Mouse (Mus musculus): ENCODE data around the gene Anpep. TPM values are rescaled to one million over a fixed set of nuclear protein-coding genes. Genes with fewer than 3 reads are reported as not detected.

Anpep gene
- polyA plus RNA-seq, 1 experiment from 2014 or later = 4.9 TPM

- Histone ChIP-seq H3K4me1 (replicated peaks; ENCODE audit: control insufficient read depth, insufficient read depth, low read length) (no peaks in the 10 kb centered on the region), H3K4me3 (ENCODE audit: low read depth, low read length) (no peak overlapping the region), H3K9ac (ENCODE audit: low read depth, low read length) (no peak overlapping the region), H3K4me2 (replicated peaks; ENCODE audit: low read depth, low read length) (no peak overlapping the region), H3K36me3 (ENCODE audit: control insufficient read depth, insufficient read depth, low read length) (no peaks in the 10 kb centered on the region), H3K27me3 (ENCODE audit: control insufficient read depth, insufficient read depth, low read length) (no peaks in the 10 kb centered on the region), H3K27ac (ENCODE audit: low read depth, low read length) (no peak overlapping the region), H3K9me3 (ENCODE audit: control insufficient read depth, low read length) (no peaks in the 10 kb centered on the region)
- ATAC-seq (ENCODE audit: low FRiP score) (no peak), DNase-seq (ENCODE audit: low spot score) (no peak)
- 88% methylated on average over 6 of the region's 6 CpGs for WGBS
Measured at GRCm38 (mm10) chr7:79871797-79872345, 11.0 kb upstream of the Anpep start.

DNA sequence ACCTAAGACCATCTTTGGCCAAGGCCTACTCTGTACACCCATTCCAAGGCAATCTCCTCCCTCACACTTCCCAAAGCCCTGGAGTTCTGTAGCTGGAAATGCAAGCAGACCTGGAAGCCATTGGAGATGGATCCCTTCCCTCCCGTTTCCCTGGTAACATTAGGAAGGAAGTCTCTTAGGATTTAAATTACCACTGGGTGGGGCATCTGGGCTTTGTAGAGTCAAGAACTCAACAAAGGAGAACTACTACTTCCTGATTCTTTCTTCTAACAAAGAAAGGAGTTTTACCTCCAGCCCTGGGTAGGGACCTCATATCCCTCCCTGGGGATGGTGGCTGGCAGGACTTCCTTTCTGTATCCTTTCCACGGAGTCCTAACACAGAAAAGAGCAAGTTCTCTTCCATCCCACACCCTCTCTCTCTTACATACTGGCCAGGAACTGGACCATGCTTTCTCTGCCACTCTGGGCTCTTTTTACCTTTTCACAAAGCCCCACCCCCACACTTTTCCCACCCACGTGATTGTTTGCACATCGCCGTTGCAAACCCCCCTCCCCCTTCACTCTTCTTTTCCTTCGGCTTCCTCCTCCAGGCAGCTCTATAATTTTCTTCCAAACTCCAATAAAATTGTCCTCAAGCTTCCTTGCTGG is 8.3 kb upstream of the Anpep start:
- no peak for DNase-seq (ENCODE audit: low spot score)
- Histone ChIP-seq H3K9me3 (ENCODE audit: control insufficient read depth, low read length) (no peaks in the 10 kb centered on the region), H3K27ac (ENCODE audit: low read depth, low read length) (no peak overlapping the region), H3K4me1 (replicated peaks; ENCODE audit: control insufficient read depth, insufficient read depth, low read length) (no peaks in the 10 kb centered on the region), H3K4me3 (ENCODE audit: low read depth, low read length) (no peak overlapping the region), H3K27me3 (ENCODE audit: control insufficient read depth, insufficient read depth, low read length) (no peaks in the 10 kb centered on the region), H3K9ac (ENCODE audit: low read depth, low read length) (no peak overlapping the region), H3K36me3 (ENCODE audit: control insufficient read depth, insufficient read depth, low read length) (no peaks in the 10 kb centered on the region), H3K4me2 (replicated peaks; ENCODE audit: low read depth, low read length) (no peak overlapping the region)
- ATAC-seq (ENCODE audit: low FRiP score) = no peak
- WGBS = 55% methylated on average over 6 of the region's 6 CpGs

- Histone ChIP-seq H3K9ac (ENCODE audit: low read depth, low read length) (no peak overlapping the region), H3K4me1 (replicated peaks; ENCODE audit: control insufficient read depth, insufficient read depth, low read length) (no peaks in the 10 kb centered on the region), H3K27ac (ENCODE audit: low read depth, low read length) (no peak overlapping the region), H3K27me3 (ENCODE audit: control insufficient read depth, insufficient read depth, low read length) (no peaks in the 10 kb centered on the region), H3K36me3 (ENCODE audit: control insufficient read depth, insufficient read depth, low read length) (no peaks in the 10 kb centered on the region), H3K4me3 (ENCODE audit: low read depth, low read length) (no peak overlapping the region), H3K4me2 (replicated peaks; ENCODE audit: low read depth, low read length) (no peak overlapping the region), H3K9me3 (ENCODE audit: control insufficient read depth, low read length) (no peaks in the 10 kb centered on the region)
- 80% methylated on average over 7 of the region's 7 CpGs for WGBS
- no peak for ATAC-seq (ENCODE audit: low FRiP score)
- no peak for DNase-seq (ENCODE audit: low spot score)
Measured at GRCm38 (mm10) chr7:79868475-79868874, 7.6 kb upstream of the Anpep start.

DNA sequence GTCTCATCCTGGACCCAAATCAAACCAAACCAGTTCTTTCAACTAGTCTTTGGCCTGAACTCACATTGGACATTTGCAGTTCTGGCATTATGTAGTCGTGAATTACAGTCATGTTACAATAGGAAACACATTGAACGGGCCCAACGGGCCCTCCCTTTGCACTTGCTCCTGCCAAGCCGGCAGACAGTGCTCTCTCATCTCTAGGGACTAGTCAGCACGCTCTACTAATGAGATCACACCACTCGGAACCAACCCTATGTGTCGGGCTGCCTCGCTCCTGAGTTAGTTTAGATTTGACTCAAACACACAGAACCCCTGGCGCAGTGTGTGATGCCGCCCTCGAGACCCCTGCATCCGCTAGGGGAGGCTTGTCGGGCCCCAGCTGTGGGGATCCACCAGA is 7.0 kb upstream of the Anpep start:
- H3K9ac ChIP-seq (ENCODE audit: low read depth, low read length) = no peak overlapping the region
- no peaks in the 10 kb centered on the region for H3K27me3 ChIP-seq (ENCODE audit: control insufficient read depth, insufficient read depth, low read length)
- DNase-seq (ENCODE audit: low spot score) (no peak), ATAC-seq (ENCODE audit: low FRiP score) (no peak)
- H3K4me3 ChIP-seq (ENCODE audit: low read depth, low read length) = no peak overlapping the region
- no peaks in the 10 kb centered on the region for H3K9me3 ChIP-seq (ENCODE audit: control insufficient read depth, low read length)
- no peaks in the 10 kb centered on the region for H3K36me3 ChIP-seq (ENCODE audit: control insufficient read depth, insufficient read depth, low read length)
- no peaks in the 10 kb centered on the region for H3K4me1 ChIP-seq (replicated peaks; ENCODE audit: control insufficient read depth, insufficient read depth, low read length)
- H3K27ac ChIP-seq (ENCODE audit: low read depth, low read length) = no peak overlapping the region
- no peak overlapping the region for H3K4me2 ChIP-seq (replicated peaks; ENCODE audit: low read depth, low read length)
- 80% methylated on average over 13 of the region's 13 CpGs for WGBS

GRCm38 (mm10) chr7:79866294-79867000 is 5.6 kb upstream of the Anpep start:
- Histone ChIP-seq H3K9ac (ENCODE audit: low read depth, low read length) (no peak overlapping the region), H3K27ac (ENCODE audit: low read depth, low read length) (no peak overlapping the region), H3K36me3 (ENCODE audit: control insufficient read depth, insufficient read depth, low read length) (no peaks in the 10 kb centered on the region), H3K9me3 (ENCODE audit: control insufficient read depth, low read length) (no peaks in the 10 kb centered on the region), H3K4me2 (replicated peaks; ENCODE audit: low read depth, low read length) (no peak overlapping the region), H3K4me1 (replicated peaks; ENCODE audit: control insufficient read depth, insufficient read depth, low read length) (no peaks in the 10 kb centered on the region), H3K4me3 (ENCODE audit: low read depth, low read length) (no peak overlapping the region), H3K27me3 (ENCODE audit: control insufficient read depth, insufficient read depth, low read length) (no peaks in the 10 kb centered on the region)
- 78% methylated on average over 3 of the region's 3 CpGs for WGBS
- no peak for ATAC-seq (ENCODE audit: low FRiP score)
- DNase-seq (ENCODE audit: low spot score) = peak; percentile 16

GRCm38 (mm10) chr7:79861794-79862193 is 935 bp upstream of the Anpep start:
- H3K36me3 ChIP-seq (ENCODE audit: control insufficient read depth, insufficient read depth, low read length) = no peaks in the 10 kb centered on the region
- no peak overlapping the region for H3K4me2 ChIP-seq (replicated peaks; ENCODE audit: low read depth, low read length)
- no peak overlapping the region for H3K4me3 ChIP-seq (ENCODE audit: low read depth, low read length)
- no peaks in the 10 kb centered on the region for H3K9me3 ChIP-seq (ENCODE audit: control insufficient read depth, low read length)
- no peaks in the 10 kb centered on the region for H3K4me1 ChIP-seq (replicated peaks; ENCODE audit: control insufficient read depth, insufficient read depth, low read length)
- DNase-seq (ENCODE audit: low spot score) (no peak), ATAC-seq (ENCODE audit: low FRiP score) (no peak)
- no peaks in the 10 kb centered on the region for H3K27me3 ChIP-seq (ENCODE audit: control insufficient read depth, insufficient read depth, low read length)
- H3K9ac ChIP-seq (ENCODE audit: low read depth, low read length) = no peak overlapping the region
- H3K27ac ChIP-seq (ENCODE audit: low read depth, low read length) = no peak overlapping the region
- WGBS = 92% methylated on average over 8 of the region's 8 CpGs

DNA sequence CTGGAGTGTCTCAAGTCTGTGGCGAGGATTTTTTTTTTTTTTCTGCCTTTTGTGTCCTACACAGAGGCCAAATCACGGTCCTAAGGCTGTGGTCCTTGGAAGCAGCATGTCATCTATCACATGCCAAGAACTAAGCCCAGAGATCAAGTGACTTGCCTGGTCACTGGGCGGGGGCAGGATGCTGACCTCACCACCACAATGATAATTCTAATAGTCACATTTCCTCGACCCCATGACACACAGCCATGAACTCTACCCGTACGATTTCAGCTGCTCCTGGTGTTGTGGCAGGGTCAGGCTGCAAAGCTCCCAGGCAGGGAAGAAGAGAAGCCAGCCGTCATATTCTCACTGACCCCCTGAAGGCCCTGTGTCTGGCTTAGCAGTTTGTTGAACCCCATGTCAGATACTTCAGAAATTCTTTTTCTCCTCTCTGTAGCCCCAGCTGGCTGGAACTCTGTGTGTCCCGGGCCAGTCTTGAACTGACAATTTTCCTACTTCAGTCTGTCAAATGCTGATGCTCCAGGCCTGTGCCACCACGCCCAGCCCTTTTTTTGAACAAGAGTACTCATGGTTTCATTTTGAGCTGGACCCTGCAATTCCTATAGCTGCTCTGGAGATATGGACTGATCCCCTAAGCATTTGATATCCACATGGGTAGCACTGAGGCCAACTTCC is 1.8 kb downstream of the Anpep start:
- Histone ChIP-seq H3K27me3 (ENCODE audit: control insufficient read depth, insufficient read depth, low read length) (no peaks in the 10 kb centered on the region), H3K4me3 (ENCODE audit: low read depth, low read length) (no peak overlapping the region), H3K9ac (ENCODE audit: low read depth, low read length) (no peak overlapping the region), H3K27ac (ENCODE audit: low read depth, low read length) (no peak overlapping the region), H3K9me3 (ENCODE audit: control insufficient read depth, low read length) (no peaks in the 10 kb centered on the region), H3K4me2 (replicated peaks; ENCODE audit: low read depth, low read length) (no peak overlapping the region), H3K36me3 (ENCODE audit: control insufficient read depth, insufficient read depth, low read length) (no peaks in the 10 kb centered on the region), H3K4me1 (replicated peaks; ENCODE audit: control insufficient read depth, insufficient read depth, low read length) (no peaks in the 10 kb centered on the region)
- ATAC-seq (ENCODE audit: low FRiP score) (no peak), DNase-seq (ENCODE audit: low spot score) (no peak)
- 54% methylated on average over 9 of the region's 9 CpGs for WGBS

- ATAC-seq (ENCODE audit: low FRiP score) (no peak), DNase-seq (ENCODE audit: low spot score) (no peak)
- no peaks in the 10 kb centered on the region for H3K4me1 ChIP-seq (replicated peaks; ENCODE audit: control insufficient read depth, insufficient read depth, low read length)
- no peak overlapping the region for H3K27ac ChIP-seq (ENCODE audit: low read depth, low read length)
- H3K27me3 ChIP-seq (ENCODE audit: control insufficient read depth, insufficient read depth, low read length) = no peaks in the 10 kb centered on the region
- H3K4me3 ChIP-seq (ENCODE audit: low read depth, low read length) = no peak overlapping the region
- no peak overlapping the region for H3K9ac ChIP-seq (ENCODE audit: low read depth, low read length)
- 75% methylated on average over 11 of the region's 11 CpGs for WGBS
- no peaks in the 10 kb centered on the region for H3K9me3 ChIP-seq (ENCODE audit: control insufficient read depth, low read length)
- H3K36me3 ChIP-seq (ENCODE audit: control insufficient read depth, insufficient read depth, low read length) = no peaks in the 10 kb centered on the region
- no peak overlapping the region for H3K4me2 ChIP-seq (replicated peaks; ENCODE audit: low read depth, low read length)
Measured at GRCm38 (mm10) chr7:79858202-79858934, 2.5 kb downstream of the Anpep start.
